Mouse (Mus musculus): ENCODE measurements around the gene Idh3g. TPM values are rescaled to one million over a fixed set of nuclear protein-coding genes. Genes with fewer than 3 reads are reported as not detected.

Gene Idh3g
- polyA plus RNA-seq, 1 experiment from 2014 or later, result 186 TPM

- 33% methylated on average over 9 of the region's 9 CpGs for WGBS
- no peak overlapping the region for H3K27ac ChIP-seq (replicated peaks; ENCODE audit: low read depth, low read length)
Observed at GRCm38 (mm10) chrX:73798502-73798901, 11.8 kb upstream of the Idh3g start.

GRCm38 (mm10) chrX:73797511-73797910 lies 10.8 kb upstream of the Idh3g start:
- Histone ChIP-seq H3K27me3 (ENCODE audit: control insufficient read depth, insufficient read depth, low read length) (peaks cover 3% of the 10 kb centered on the region; the same call in 1 of the 2 replicates), H3K9me3 (ENCODE audit: control insufficient read depth, low read length) (no peaks in the 10 kb centered on the region), H3K4me3 (ENCODE audit: low read depth, low read length) (no peak overlapping the region), H3K36me3 (ENCODE audit: control insufficient read depth, insufficient read depth, low read length) (no peaks in the 10 kb centered on the region), H3K9ac (ENCODE audit: low read length) (no peak overlapping the region), H3K4me2 (ENCODE audit: low read depth, severe bottlenecking) (no peak overlapping the region), H3K4me1 (ENCODE audit: control insufficient read depth, insufficient read depth, low read length) (no peaks in the 10 kb centered on the region), H3K27ac (replicated peaks; ENCODE audit: low read depth, low read length) (no peak overlapping the region)
- ATAC-seq (ENCODE audit: insufficient number of reproducible peaks, low FRiP score, low TSS enrichment, low read depth) (no peak), DNase-seq (ENCODE audit: low spot score) (no peak)
- 98% methylated on average over 2 of the region's 2 CpGs for WGBS

More at GRCm38 (mm10) chrX:73798502-73798901, 11.8 kb upstream of the Idh3g start:
- DNase-seq (ENCODE audit: low spot score) (peak; percentile 74), ATAC-seq (ENCODE audit: insufficient number of reproducible peaks, low FRiP score, low TSS enrichment, low read depth) (peak; percentile 78)
- Histone ChIP-seq H3K4me1 (ENCODE audit: control insufficient read depth, insufficient read depth, low read length) (no peaks in the 10 kb centered on the region), H3K9me3 (ENCODE audit: control insufficient read depth, low read length) (no peaks in the 10 kb centered on the region), H3K27me3 (ENCODE audit: control insufficient read depth, insufficient read depth, low read length) (peaks cover 3% of the 10 kb centered on the region; the same call in 1 of the 2 replicates), H3K4me3 (ENCODE audit: low read depth, low read length) (no peak overlapping the region), H3K9ac (ENCODE audit: low read length) (no peak overlapping the region), H3K4me2 (ENCODE audit: low read depth, severe bottlenecking) (no peak overlapping the region), H3K36me3 (ENCODE audit: control insufficient read depth, insufficient read depth, low read length) (no peaks in the 10 kb centered on the region)

DNA sequence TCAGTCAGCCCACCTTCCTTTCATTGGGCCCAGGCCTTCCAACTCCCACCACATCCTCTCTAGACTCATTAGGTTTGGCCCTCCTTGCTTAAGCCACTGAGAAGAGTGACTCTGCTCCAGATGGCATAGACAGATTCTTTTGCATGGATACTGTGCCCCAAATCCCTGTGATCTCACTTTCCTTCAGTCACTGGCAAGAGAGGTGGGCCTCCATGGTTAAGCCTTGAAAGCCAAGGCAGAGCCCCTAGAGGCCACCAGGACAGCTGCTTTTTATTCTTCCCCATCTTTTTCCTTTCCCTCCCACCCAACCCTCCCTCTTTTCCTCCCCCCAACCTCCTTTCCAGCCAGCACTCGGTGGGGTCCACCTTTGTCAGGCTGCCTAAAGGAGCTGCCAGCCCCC lies 6.8 kb upstream of the Idh3g start:
- H3K27me3 ChIP-seq (ENCODE audit: control insufficient read depth, insufficient read depth, low read length), result peaks cover 3% of the 10 kb centered on the region; the same call in 1 of the 2 replicates
- H3K4me1 ChIP-seq (ENCODE audit: control insufficient read depth, insufficient read depth, low read length), result no peaks in the 10 kb centered on the region
- no peak overlapping the region for H3K4me3 ChIP-seq (ENCODE audit: low read depth, low read length)
- no peaks in the 10 kb centered on the region for H3K9me3 ChIP-seq (ENCODE audit: control insufficient read depth, low read length)
- H3K4me2 ChIP-seq (ENCODE audit: low read depth, severe bottlenecking), result no peak overlapping the region
- no peak for ATAC-seq (ENCODE audit: insufficient number of reproducible peaks, low FRiP score, low TSS enrichment, low read depth)
- no peak overlapping the region for H3K27ac ChIP-seq (replicated peaks; ENCODE audit: low read depth, low read length)
- H3K36me3 ChIP-seq (ENCODE audit: control insufficient read depth, insufficient read depth, low read length), result no peaks in the 10 kb centered on the region; the same call in 1 of the 2 replicates
- no peak overlapping the region for H3K9ac ChIP-seq (ENCODE audit: low read length)
- DNase-seq (ENCODE audit: low spot score), result no peak
- WGBS, result 64% methylated on average over 1 of the region's 1 CpGs

DNA sequence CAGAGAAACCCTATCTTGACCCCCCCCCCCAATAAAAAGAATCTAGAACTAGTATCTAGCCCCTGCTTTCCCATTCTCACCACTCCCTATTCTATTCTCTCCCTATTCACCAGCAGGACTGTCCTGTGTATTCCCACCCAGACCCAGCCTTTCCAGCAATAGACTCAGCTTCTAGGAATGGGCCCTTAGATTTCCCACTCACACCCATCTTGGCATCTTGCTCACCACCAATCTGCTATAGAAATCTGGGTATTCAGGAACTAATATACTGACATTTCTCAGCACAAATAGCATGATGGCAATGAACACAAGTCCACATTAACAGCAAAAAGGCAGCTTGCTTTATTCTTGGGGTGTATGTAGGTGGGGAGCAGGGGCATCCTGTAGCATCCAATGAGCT lies 6.3 kb upstream of the Idh3g start:
- H3K4me2 ChIP-seq (ENCODE audit: low read depth, severe bottlenecking), result no peak overlapping the region
- H3K27ac ChIP-seq (replicated peaks; ENCODE audit: low read depth, low read length), result no peak overlapping the region
- no peaks in the 10 kb centered on the region for H3K9me3 ChIP-seq (ENCODE audit: control insufficient read depth, low read length)
- ATAC-seq (ENCODE audit: insufficient number of reproducible peaks, low FRiP score, low TSS enrichment, low read depth), result no peak
- no peak overlapping the region for H3K9ac ChIP-seq (ENCODE audit: low read length)
- peaks cover 3% of the 10 kb centered on the region; the same call in 1 of the 2 replicates for H3K27me3 ChIP-seq (ENCODE audit: control insufficient read depth, insufficient read depth, low read length)
- no peak overlapping the region for H3K4me3 ChIP-seq (ENCODE audit: low read depth, low read length)
- no peaks in the 10 kb centered on the region; the same call in 1 of the 2 replicates for H3K36me3 ChIP-seq (ENCODE audit: control insufficient read depth, insufficient read depth, low read length)
- H3K4me1 ChIP-seq (ENCODE audit: control insufficient read depth, insufficient read depth, low read length), result no peaks in the 10 kb centered on the region
- no peak for DNase-seq (ENCODE audit: low spot score)

DNA sequence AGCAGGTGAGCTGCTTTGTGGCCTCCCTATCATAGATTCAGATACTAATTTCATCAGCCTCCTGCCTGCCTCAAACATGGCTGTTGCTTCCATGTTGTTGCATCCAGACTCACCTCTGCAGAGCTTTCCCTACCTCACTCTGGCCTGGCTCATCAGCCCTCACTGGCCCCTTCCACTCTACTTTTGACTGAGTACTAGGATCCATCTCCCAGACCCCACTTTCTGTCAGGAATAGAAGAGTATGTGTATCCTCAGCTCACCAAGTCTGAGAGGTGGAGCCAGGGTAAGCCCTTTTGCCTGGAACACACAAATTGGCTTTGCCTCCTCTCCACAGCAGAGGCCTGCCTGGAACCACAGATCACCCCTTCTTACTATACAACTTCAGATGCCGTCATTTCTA lies 1.8 kb upstream of the Idh3g start:
- Histone ChIP-seq H3K27ac (replicated peaks; ENCODE audit: low read depth, low read length) (no peak overlapping the region), H3K4me1 (ENCODE audit: control insufficient read depth, insufficient read depth, low read length) (no peaks in the 10 kb centered on the region), H3K9ac (ENCODE audit: low read length) (no peak overlapping the region), H3K36me3 (ENCODE audit: control insufficient read depth, insufficient read depth, low read length) (no peaks in the 10 kb centered on the region; the same call in 1 of the 2 replicates), H3K4me3 (ENCODE audit: low read depth, low read length) (no peak overlapping the region), H3K9me3 (ENCODE audit: control insufficient read depth, low read length) (no peaks in the 10 kb centered on the region), H3K4me2 (ENCODE audit: low read depth, severe bottlenecking) (no peak overlapping the region), H3K27me3 (ENCODE audit: control insufficient read depth, insufficient read depth, low read length) (0 out of 2 replicates have a peak, but pooled peaks cover 2% of the 10 kb centered on the region)
- WGBS, result 95% methylated on average over 1 of the region's 1 CpGs
- no peak for DNase-seq (ENCODE audit: low spot score)
- no peak for ATAC-seq (ENCODE audit: insufficient number of reproducible peaks, low FRiP score, low TSS enrichment, low read depth)

DNA sequence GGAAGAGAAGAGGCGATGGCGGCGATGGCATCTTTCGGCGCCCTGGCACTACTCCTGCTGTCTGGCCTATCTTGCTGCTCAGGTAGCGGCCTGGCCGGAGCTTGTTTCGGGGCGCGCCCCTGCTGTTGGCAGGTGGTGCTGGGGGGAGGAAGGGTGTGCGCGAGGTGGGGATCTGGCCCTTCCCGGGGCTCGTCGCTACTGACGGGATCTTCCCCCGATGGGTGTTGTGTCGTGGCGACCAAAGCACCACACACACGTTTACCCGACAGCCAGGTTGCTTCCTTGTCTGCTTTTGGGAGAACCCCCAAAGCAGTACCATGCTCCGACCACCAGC lies 495 bp upstream of the Idh3g start:
- Histone ChIP-seq H3K27me3 (ENCODE audit: control insufficient read depth, insufficient read depth, low read length) (0 out of 2 replicates have a peak, but pooled peaks cover 2% of the 10 kb centered on the region), H3K9ac (ENCODE audit: low read length) (peak overlapping the region; percentile 63), H3K27ac (replicated peaks; ENCODE audit: low read depth, low read length) (peak overlapping the region; percentile 59; the same call in 1 of the 2 replicates), H3K9me3 (ENCODE audit: control insufficient read depth, low read length) (no peaks in the 10 kb centered on the region), H3K4me1 (ENCODE audit: control insufficient read depth, insufficient read depth, low read length) (no peaks in the 10 kb centered on the region), H3K4me3 (ENCODE audit: low read depth, low read length) (peak overlapping the region; percentile 54), H3K4me2 (ENCODE audit: low read depth, severe bottlenecking) (peak overlapping the region; percentile 61), H3K36me3 (ENCODE audit: control insufficient read depth, insufficient read depth, low read length) (no peaks in the 10 kb centered on the region; the same call in 1 of the 2 replicates)
- ATAC-seq (ENCODE audit: insufficient number of reproducible peaks, low FRiP score, low TSS enrichment, low read depth) (peak; percentile 48; the same call in 1 of the 2 replicates), DNase-seq (ENCODE audit: low spot score) (no peak)
- 21% methylated on average over 22 of the region's 22 CpGs for WGBS

GRCm38 (mm10) chrX:73785666-73786065 lies 1.0 kb downstream of the Idh3g start:
- Histone ChIP-seq H3K36me3 (ENCODE audit: control insufficient read depth, insufficient read depth, low read length) (peaks cover 2% of the 10 kb centered on the region), H3K4me2 (ENCODE audit: low read depth, severe bottlenecking) (peak overlapping the region; percentile 43), H3K9ac (ENCODE audit: low read length) (peak overlapping the region; percentile 66; the same call in 1 of the 2 replicates), H3K4me1 (ENCODE audit: control insufficient read depth, insufficient read depth, low read length) (no peaks in the 10 kb centered on the region), H3K4me3 (ENCODE audit: low read depth, low read length) (peak overlapping the region; percentile 54), H3K27ac (replicated peaks; ENCODE audit: low read depth, low read length) (no peak overlapping the region), H3K9me3 (ENCODE audit: control insufficient read depth, low read length) (no peaks in the 10 kb centered on the region), H3K27me3 (ENCODE audit: control insufficient read depth, insufficient read depth, low read length) (0 out of 2 replicates have a peak, but pooled peaks cover 2% of the 10 kb centered on the region)
- no peak for DNase-seq (ENCODE audit: low spot score)
- ATAC-seq (ENCODE audit: insufficient number of reproducible peaks, low FRiP score, low TSS enrichment, low read depth), result no peak

GRCm38 (mm10) chrX:73782227-73782626 lies 4.5 kb downstream of the Idh3g start:
- H3K4me3 ChIP-seq (ENCODE audit: low read depth, low read length), result no peak overlapping the region
- H3K36me3 ChIP-seq (ENCODE audit: control insufficient read depth, insufficient read depth, low read length), result peaks cover 9% of the 10 kb centered on the region
- H3K27me3 ChIP-seq (ENCODE audit: control insufficient read depth, insufficient read depth, low read length), result 0 out of 2 replicates have a peak, but pooled peaks cover 2% of the 10 kb centered on the region
- 81% methylated on average over 3 of the region's 3 CpGs for WGBS
- no peak overlapping the region for H3K27ac ChIP-seq (replicated peaks; ENCODE audit: low read depth, low read length)
- H3K9me3 ChIP-seq (ENCODE audit: control insufficient read depth, low read length), result no peaks in the 10 kb centered on the region
- H3K4me2 ChIP-seq (ENCODE audit: low read depth, severe bottlenecking), result no peak overlapping the region
- ATAC-seq (ENCODE audit: insufficient number of reproducible peaks, low FRiP score, low TSS enrichment, low read depth) (no peak), DNase-seq (ENCODE audit: low spot score) (no peak)
- no peak overlapping the region for H3K9ac ChIP-seq (ENCODE audit: low read length)
- H3K4me1 ChIP-seq (ENCODE audit: control insufficient read depth, insufficient read depth, low read length), result no peaks in the 10 kb centered on the region

All from limb, embryonic 11.5 days (tissue).